Mouse (Mus musculus) spleen, postnatal 10 days (tissue): Measurements from ENCODE around the gene Lrguk.

Source experiments
- DNase-seq, 2 experiments: peaks; one replicate each; pipeline ENCODE4 v3.0.0; 2021 to 2022; ENCODE audit warnings: low spot score in 2 of 2

Gene Lrguk

GRCm38 (mm10) chr6:34059741-34060140 is 30.5 kb downstream of the Lrguk start:
- DNase-seq: no peak

- DNase-seq: no peak
Observed at GRCm38 (mm10) chr6:34066790-34067189, 37.5 kb downstream of the Lrguk start.

GRCm38 (mm10) chr6:34067271-34067670 is 38.0 kb downstream of the Lrguk start:
- no peak for DNase-seq

GRCm38 (mm10) chr6:34071936-34072335 is 42.7 kb downstream of the Lrguk start:
- no peak for DNase-seq

- no peak for DNase-seq
Observed at GRCm38 (mm10) chr6:34073931-34074442, 44.7 kb downstream of the Lrguk start.

GRCm38 (mm10) chr6:34075520-34075919 is 46.3 kb downstream of the Lrguk start:
- DNase-seq: no peak

- no peak for DNase-seq
Observed at GRCm38 (mm10) chr6:34083471-34083870, 54.2 kb downstream of the Lrguk start.

- DNase-seq: no peak
Observed at GRCm38 (mm10) chr6:34087701-34088100, 58.5 kb downstream of the Lrguk start.

GRCm38 (mm10) chr6:34088986-34089385 is 59.7 kb downstream of the Lrguk start:
- DNase-seq: no peak

- DNase-seq: no peak
Observed at GRCm38 (mm10) chr6:34091537-34091936, 62.3 kb downstream of the Lrguk start.

GRCm38 (mm10) chr6:34096274-34096673 is 67.0 kb downstream of the Lrguk start:
- no peak for DNase-seq

GRCm38 (mm10) chr6:34096905-34097304 is 67.7 kb downstream of the Lrguk start:
- no peak for DNase-seq

GRCm38 (mm10) chr6:34099725-34100124 is 70.5 kb downstream of the Lrguk start:
- no peak for DNase-seq

GRCm38 (mm10) chr6:34101531-34102396 is 72.5 kb downstream of the Lrguk start:
- no peak for DNase-seq

GRCm38 (mm10) chr6:34103251-34103920 is 74.1 kb downstream of the Lrguk start:
- DNase-seq: no peak

- no peak for DNase-seq
Observed at GRCm38 (mm10) chr6:34110571-34110970, 81.3 kb downstream of the Lrguk start.

GRCm38 (mm10) chr6:34111406-34111805 is 82.2 kb downstream of the Lrguk start:
- DNase-seq: no peak

GRCm38 (mm10) chr6:34116838-34117478 is 87.7 kb downstream of the Lrguk start:
- no peak for DNase-seq

- DNase-seq: no peak
Observed at GRCm38 (mm10) chr6:34124401-34124800, 95.2 kb downstream of the Lrguk start.

GRCm38 (mm10) chr6:34129261-34129660 is 100.0 kb downstream of the Lrguk start:
- no peak for DNase-seq

GRCm38 (mm10) chr6:34132391-34132790 is 103.1 kb downstream of the Lrguk start:
- DNase-seq: no peak

GRCm38 (mm10) chr6:34138366-34138765 is 109.1 kb downstream of the Lrguk start:
- DNase-seq: no peak
